Mouse (Mus musculus): Measurements from ENCODE around the gene Rap1gds1.

- TF ChIP-seq CTCF (IDR thresholded peaks at IDR 0.05; ENCODE audit: borderline replicate concordance, control insufficient read depth, extremely low read depth, insufficient read depth, low read length, poor library complexity), result no peak
- no peak for TF ChIP-seq POLR2A (IDR thresholded peaks at IDR 0.05; ENCODE audit: control insufficient read depth, extremely low read depth, insufficient read depth, low read length, poor library complexity)
Observed at GRCm38 (mm10) chr3:139012352-139012751, 62.6 kb downstream of the Rap1gds1 start.
